Mouse (Mus musculus): ENCODE measurements around the gene Mrgprf.

The Mrgprf gene

GRCm38 (mm10) chr7:145300321-145301007 is at the start of gene Mrgprf:
Mrgprf (plus strand) TSS chr7:145300828.
- in situ Hi-C loops (cut with MboI; ENCODE audit: unreplicated experiment in 2 of 2), result no loop called here

GRCm38 (mm10) chr7:145252715-145253476 is 47.7 kb upstream of the Mrgprf start:
- in situ Hi-C loops (cut with MboI; ENCODE audit: unreplicated experiment in 2 of 2), result no loop called here

GRCm38 (mm10) chr7:145253986-145254630 is 46.5 kb upstream of the Mrgprf start:
- in situ Hi-C loops (cut with MboI; ENCODE audit: unreplicated experiment in 2 of 2), result no loop called here

GRCm38 (mm10) chr7:145256092-145256491 is 44.5 kb upstream of the Mrgprf start:
- in situ Hi-C loops (cut with MboI; ENCODE audit: unreplicated experiment in 2 of 2), result no loop called here

- in situ Hi-C loops (cut with MboI; ENCODE audit: unreplicated experiment in 2 of 2), result no loop called here
These were observed 36.4 kb upstream of the Mrgprf start for GRCm38 (mm10) chr7:145264202-145264601.

GRCm38 (mm10) chr7:145266011-145266410 is 34.6 kb upstream of the Mrgprf start:
- in situ Hi-C loops (cut with MboI; ENCODE audit: unreplicated experiment in 2 of 2), result no loop called here

DNA sequence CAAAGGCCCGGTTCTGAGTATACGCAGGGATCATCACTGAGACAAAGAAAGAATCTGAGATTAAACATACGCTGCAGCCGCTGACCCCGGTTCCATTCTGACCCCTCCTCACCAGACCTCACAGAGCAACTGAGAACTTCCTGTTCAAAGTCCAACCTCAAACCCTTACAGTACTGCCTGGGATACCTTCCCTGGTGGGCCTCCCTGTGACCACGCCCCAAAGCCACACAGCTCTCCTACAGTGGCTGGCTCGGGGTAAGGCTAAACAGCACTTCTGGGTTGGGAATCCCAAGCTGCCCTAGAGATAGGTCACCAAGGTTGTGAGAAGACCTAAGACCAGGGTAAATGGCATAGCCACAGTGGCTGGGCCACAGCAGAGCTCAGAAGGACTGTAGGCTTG is 31.7 kb upstream of the Mrgprf start:
- in situ Hi-C loops (cut with MboI; ENCODE audit: unreplicated experiment in 2 of 2), result no loop called here

DNA sequence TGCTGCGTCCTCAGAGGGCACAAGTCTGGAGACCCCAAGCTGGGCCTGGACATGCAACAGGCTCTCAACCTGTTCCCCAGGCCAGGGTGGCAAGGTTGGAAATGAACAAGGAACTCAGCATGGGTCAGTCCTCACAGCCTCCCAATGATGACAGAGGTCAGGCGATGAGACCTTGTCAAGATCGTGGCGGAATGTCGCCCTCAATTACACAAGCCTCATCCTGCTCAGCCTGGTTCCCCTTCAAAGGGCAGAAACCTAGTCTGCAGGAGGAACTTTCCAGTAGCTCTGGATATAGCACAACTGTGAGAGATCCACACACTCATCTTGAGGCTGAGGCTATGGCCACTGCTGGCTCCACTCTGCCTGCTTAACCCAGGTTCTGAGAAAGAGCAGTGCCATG is 29.7 kb upstream of the Mrgprf start:
- in situ Hi-C loops (cut with MboI; ENCODE audit: unreplicated experiment in 2 of 2), result no loop called here

DNA sequence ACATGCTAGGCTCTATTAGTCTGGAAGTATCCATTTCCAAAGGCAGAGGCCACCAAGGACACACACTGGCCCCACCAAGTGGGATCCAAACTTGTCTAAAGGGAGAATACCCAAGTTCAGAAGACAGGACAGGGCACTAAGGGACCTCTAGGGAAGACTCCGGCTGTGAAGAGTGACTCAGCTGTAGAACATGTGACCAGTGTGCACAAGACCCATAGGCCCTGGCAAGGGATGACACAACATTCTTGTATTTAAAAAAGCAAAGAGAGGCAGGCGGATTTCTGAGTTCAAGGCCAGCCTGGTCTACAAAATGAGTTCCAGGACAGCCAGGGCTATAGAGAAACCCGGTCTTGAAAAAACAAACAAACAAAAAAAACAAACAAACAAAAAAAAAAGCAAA is 25.1 kb upstream of the Mrgprf start:
- in situ Hi-C loops (cut with MboI; ENCODE audit: unreplicated experiment in 2 of 2), result no loop called here

GRCm38 (mm10) chr7:145281396-145281795 is 19.2 kb upstream of the Mrgprf start:
- in situ Hi-C loops (cut with MboI; ENCODE audit: unreplicated experiment in 2 of 2), result no loop called here

DNA sequence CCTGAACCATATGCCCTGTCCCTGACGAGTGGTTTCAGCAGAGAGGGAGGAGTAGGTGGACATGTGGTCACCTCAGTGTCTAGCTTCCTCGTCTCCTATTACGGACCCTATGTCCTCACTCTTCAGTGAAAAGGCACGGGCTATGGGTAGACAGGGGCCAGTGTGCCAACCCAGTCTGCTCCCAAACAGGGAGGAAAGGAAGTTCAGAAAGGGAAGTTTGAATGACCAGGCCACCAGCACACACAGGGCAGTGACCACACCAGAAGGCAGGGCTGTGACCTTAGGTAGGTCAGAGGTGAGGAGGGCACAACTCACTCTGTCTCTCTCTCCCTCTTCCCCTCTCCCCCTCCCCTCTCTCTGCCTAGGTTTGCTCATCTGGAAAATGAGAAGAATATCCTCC is 17.6 kb upstream of the Mrgprf start:
- in situ Hi-C loops (cut with MboI; ENCODE audit: unreplicated experiment in 2 of 2), result no loop called here

- in situ Hi-C loops (cut with MboI; ENCODE audit: unreplicated experiment in 2 of 2), result no loop called here
These were observed 17.0 kb upstream of the Mrgprf start, which contains the start of gene Tpcn2 for GRCm38 (mm10) chr7:145283487-145284187. Tpcn2 (minus strand) TSS chr7:145284011.

DNA sequence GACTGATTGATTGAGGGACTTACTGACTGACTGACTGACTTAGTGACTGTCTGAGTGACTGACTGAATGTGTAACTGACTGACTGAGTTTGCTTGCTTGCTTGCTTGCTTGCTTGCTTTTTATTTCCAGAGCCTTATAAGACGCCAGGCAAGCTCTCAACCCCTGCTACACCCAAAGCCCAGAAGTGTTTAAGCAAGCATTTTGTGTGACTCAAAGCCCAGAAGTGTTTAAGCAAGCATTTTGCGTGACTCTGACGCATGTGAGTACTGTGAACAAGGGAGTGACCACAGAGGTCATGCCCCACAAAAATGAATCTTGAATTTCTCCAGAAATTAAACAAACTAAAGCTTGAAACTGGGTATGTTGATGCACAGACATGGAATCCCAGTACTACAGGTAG is 16.3 kb upstream of the Mrgprf start:
- in situ Hi-C loops (cut with MboI; ENCODE audit: unreplicated experiment in 2 of 2), result no loop called here

- in situ Hi-C loops (cut with MboI; ENCODE audit: unreplicated experiment in 2 of 2), result no loop called here
These were observed 15.2 kb upstream of the Mrgprf start for GRCm38 (mm10) chr7:145285476-145285875.

GRCm38 (mm10) chr7:145287410-145287809 is 13.2 kb upstream of the Mrgprf start:
- in situ Hi-C loops (cut with MboI; ENCODE audit: unreplicated experiment in 2 of 2), result no loop called here

- in situ Hi-C loops (cut with MboI; ENCODE audit: unreplicated experiment in 2 of 2), result no loop called here
These were observed 11.3 kb upstream of the Mrgprf start for GRCm38 (mm10) chr7:145289302-145289701.

GRCm38 (mm10) chr7:145291847-145292246 is 8.8 kb upstream of the Mrgprf start:
- in situ Hi-C loops (cut with MboI; ENCODE audit: unreplicated experiment in 2 of 2), result no loop called here

DNA sequence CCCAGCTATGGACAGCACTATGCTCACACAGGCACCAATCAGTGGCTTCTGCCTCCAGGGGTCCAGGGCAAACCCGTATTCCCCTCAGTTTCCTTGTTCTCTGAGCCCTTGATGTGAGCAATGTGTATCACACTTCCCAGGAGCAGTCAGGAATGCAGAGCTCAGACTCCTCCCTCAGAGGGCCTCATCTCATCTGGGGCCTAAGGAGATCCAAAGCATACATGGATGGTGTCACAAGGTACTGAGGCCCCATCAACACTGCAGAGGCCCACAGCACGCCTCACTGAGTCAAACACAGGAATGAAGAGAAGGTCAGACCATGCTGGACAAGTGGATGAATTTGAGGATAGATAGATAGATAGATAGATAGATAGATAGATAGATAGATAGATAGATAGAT is 7.9 kb upstream of the Mrgprf start:
- in situ Hi-C loops (cut with MboI; ENCODE audit: unreplicated experiment in 2 of 2), result no loop called here

DNA sequence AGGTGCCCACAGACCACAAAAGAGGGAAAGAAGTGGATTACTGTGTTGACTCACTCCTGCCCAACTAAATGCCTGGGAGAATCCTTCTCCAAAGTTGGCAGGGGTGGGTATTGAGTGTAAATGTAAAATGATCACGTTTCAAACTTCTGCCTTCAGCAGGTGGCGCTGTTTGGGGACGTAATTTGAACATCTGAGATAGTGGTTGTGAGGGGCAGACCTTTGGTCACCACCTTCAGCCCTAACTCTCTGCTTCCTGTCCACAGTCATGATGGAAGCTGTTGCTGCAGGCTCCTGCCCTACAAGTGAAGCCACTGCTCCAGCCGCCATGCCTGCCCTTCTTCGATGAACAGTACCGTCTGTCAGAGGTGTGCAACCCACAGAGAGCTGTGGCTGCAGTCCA is 6.8 kb upstream of the Mrgprf start:
- in situ Hi-C loops (cut with MboI; ENCODE audit: unreplicated experiment in 2 of 2), result no loop called here

GRCm38 (mm10) chr7:145298666-145299490 is 1.8 kb upstream of the Mrgprf start:
- in situ Hi-C loops (cut with MboI; ENCODE audit: unreplicated experiment in 2 of 2), result no loop called here
